Comparison of ENCODE assay signal across 8 mouse cellular contexts in the genomic region with DNA sequence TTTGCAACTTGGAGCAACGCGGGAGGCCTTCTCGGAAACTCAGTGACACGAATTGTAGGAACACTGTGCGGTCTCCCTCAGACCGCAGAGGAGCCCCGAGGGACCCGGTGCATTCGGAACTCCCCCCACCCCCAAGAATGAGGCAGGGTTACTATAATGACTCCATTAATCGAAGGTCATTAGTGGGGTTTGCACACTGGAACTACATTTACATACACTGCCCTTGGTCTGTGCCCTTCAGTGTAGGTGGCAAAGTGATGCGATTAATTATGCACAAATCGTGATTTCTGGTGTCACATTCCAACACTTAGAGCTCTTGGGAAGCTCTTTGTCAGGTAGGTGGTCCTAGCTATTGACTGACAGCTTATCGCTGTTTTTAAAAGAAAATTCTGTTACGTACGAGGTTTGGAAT. TPM values are rescaled to one million over a fixed set of nuclear protein-coding genes. Genes with fewer than 3 reads are reported as not detected.
A peak's percentile ranks its signal among the peaks of the same experiment; 100 is the strongest.
DNase-seq lines count a peak whose midpoint lies in the region; ATAC-seq and TF ChIP-seq lines count a peak whose summit lies in the region.

No protein-coding gene starts in this region.

- no peak for ATAC-seq in lung, postnatal 0 days
- ATAC-seq in embryonic facial prominence, embryonic 12.5 days (ENCODE audit: insufficient number of reproducible peaks, insufficient read depth, low FRiP score, low TSS enrichment) = no peak
- no peak for ATAC-seq in intestine, embryonic 16.5 days
- no peak for ATAC-seq in midbrain, embryonic 11.5 days (ENCODE audit: low FRiP score)
- ATAC-seq in inflammation-experienced regulatory T-cells, adult 6 months = no peak

- 6% methylated on average over 15 of the region's 15 CpGs for WGBS in lung, postnatal 0 days
- WGBS in embryonic facial prominence, embryonic 12.5 days = under 1% methylated on average over 15 of the region's 15 CpGs
- 3% methylated on average over 15 of the region's 15 CpGs for WGBS in intestine, embryonic 16.5 days
- under 1% methylated on average over 15 of the region's 15 CpGs for WGBS in midbrain, embryonic 11.5 days

- peak overlapping the region; percentile 92 for H3K4me2 ChIP-seq in lung, postnatal 0 days (replicated peaks; ENCODE audit: low read depth, low read length)
- H3K4me2 ChIP-seq in embryonic facial prominence, embryonic 12.5 days (replicated peaks) = peak overlapping the region; percentile 87
- peak overlapping the region; percentile 94 for H3K4me2 ChIP-seq in intestine, embryonic 16.5 days (ENCODE audit: low read depth, low read length)
- peak overlapping the region; percentile 93 for H3K4me2 ChIP-seq in midbrain, embryonic 11.5 days

- no peaks in the 10 kb centered on the region for H3K27me3 ChIP-seq in lung, postnatal 0 days (replicated peaks; ENCODE audit: insufficient read depth, low read length)
- no peaks in the 10 kb centered on the region for H3K27me3 ChIP-seq in embryonic facial prominence, embryonic 12.5 days
- no peaks in the 10 kb centered on the region for H3K27me3 ChIP-seq in intestine, embryonic 16.5 days (replicated peaks; ENCODE audit: control insufficient read depth, insufficient read depth, low read length)
- no peaks in the 10 kb centered on the region for H3K27me3 ChIP-seq in midbrain, embryonic 11.5 days (ENCODE audit: control insufficient read depth, insufficient read depth, low read length)

- H3K4me1 ChIP-seq in lung, postnatal 0 days (ENCODE audit: insufficient read depth, low read depth, low read length) = peaks cover 28% of the 10 kb centered on the region; the same call in 1 of the 2 replicates
- H3K4me1 ChIP-seq in embryonic facial prominence, embryonic 12.5 days = peaks cover 36% of the 10 kb centered on the region
- H3K4me1 ChIP-seq in intestine, embryonic 16.5 days (ENCODE audit: control insufficient read depth, insufficient read depth, low read length) = peaks cover 37% of the 10 kb centered on the region
- H3K4me1 ChIP-seq in midbrain, embryonic 11.5 days (ENCODE audit: control insufficient read depth, insufficient read depth, low read length) = peaks cover 38% of the 10 kb centered on the region

- no peak for TF ChIP-seq CTCF in lung, postnatal 0 days (IDR thresholded peaks at IDR 0.05)

- H3K9ac ChIP-seq in lung, postnatal 0 days (replicated peaks; ENCODE audit: low read depth) = peak overlapping the region; percentile 66
- peak overlapping the region; percentile 48 for H3K9ac ChIP-seq in embryonic facial prominence, embryonic 12.5 days
- H3K9ac ChIP-seq in intestine, embryonic 16.5 days (ENCODE audit: low read depth, low read length) = peak overlapping the region; percentile 81
- peak overlapping the region; percentile 67 for H3K9ac ChIP-seq in midbrain, embryonic 11.5 days (ENCODE audit: low read length)

- no peaks in the 10 kb centered on the region for H3K36me3 ChIP-seq in lung, postnatal 0 days (ENCODE audit: insufficient read depth, low read length)
- H3K36me3 ChIP-seq in embryonic facial prominence, embryonic 12.5 days = no peaks in the 10 kb centered on the region
- H3K36me3 ChIP-seq in intestine, embryonic 16.5 days (ENCODE audit: control insufficient read depth, insufficient read depth, low read length) = no peaks in the 10 kb centered on the region
- no peaks in the 10 kb centered on the region for H3K36me3 ChIP-seq in midbrain, embryonic 11.5 days (ENCODE audit: control insufficient read depth, insufficient read depth, low read length)

- peak overlapping the region; percentile 49 for H3K4me3 ChIP-seq in lung, postnatal 0 days (ENCODE audit: low read depth, low read length)
- peak overlapping the region; percentile 88 for H3K4me3 ChIP-seq in embryonic facial prominence, embryonic 12.5 days
- H3K4me3 ChIP-seq in intestine, embryonic 16.5 days (ENCODE audit: low read length) = peak overlapping the region; percentile 73
- peak overlapping the region; percentile 69 for H3K4me3 ChIP-seq in midbrain, embryonic 11.5 days (ENCODE audit: low read depth, low read length)

- no peak for TF ChIP-seq EP300 in lung, postnatal 0 days (IDR thresholded peaks at IDR 0.05)

- peak overlapping the region; percentile 94 for H3K27ac ChIP-seq in lung, postnatal 0 days (ENCODE audit: low read length)
- peak overlapping the region; percentile 99 for H3K27ac ChIP-seq in embryonic facial prominence, embryonic 12.5 days
- peak overlapping the region; percentile 99 for H3K27ac ChIP-seq in intestine, embryonic 16.5 days (ENCODE audit: low read length)
- peak overlapping the region; percentile 86 for H3K27ac ChIP-seq in midbrain, embryonic 11.5 days (ENCODE audit: low read depth, low read length)

- H3K9me3 ChIP-seq in lung, postnatal 0 days (ENCODE audit: low read length) = no peaks in the 10 kb centered on the region
- H3K9me3 ChIP-seq in embryonic facial prominence, embryonic 12.5 days = no peaks in the 10 kb centered on the region
- H3K9me3 ChIP-seq in intestine, embryonic 16.5 days (ENCODE audit: control insufficient read depth, low read length) = no peaks in the 10 kb centered on the region
- H3K9me3 ChIP-seq in midbrain, embryonic 11.5 days (ENCODE audit: control insufficient read depth, low read length) = no peaks in the 10 kb centered on the region

- DNase-seq in lung, postnatal 0 days (ENCODE audit: low spot score) = peak; percentile 25
- DNase-seq in lung, adult 18-20 months = no peak
- no peak for DNase-seq in midbrain, embryonic 11.5 days (ENCODE audit: low spot score, missing footprints)
- DNase-seq in ovary, postnatal 10 days (ENCODE audit: low spot score) = no peak
- DNase-seq in urinary bladder, postnatal 14 days (ENCODE audit: low spot score) = no peak

RNA-seq across cellular contexts. Expression of a gene that starts 0.3 kb away (rescaled TPM):
- polyA plus RNA-seq in lung, postnatal 0 days (2015; fragmentation: Nextera tagmentation; extraction: Ambion mirVana) = 444 and 475 TPM in 2 replicates
- 448 and 458 TPM in 2 replicates for polyA plus RNA-seq in embryonic facial prominence, embryonic 12.5 days (2016; fragmentation: Nextera tagmentation; extraction: Ambion mirVana)
- 333 and 353 TPM in 2 replicates for polyA plus RNA-seq in intestine, embryonic 16.5 days (2015; fragmentation: Nextera tagmentation; extraction: Ambion mirVana)
- 359 and 385 TPM in 2 replicates for polyA plus RNA-seq in midbrain, embryonic 11.5 days (2014; fragmentation: Nextera tagmentation; extraction: Ambion mirVana)
- polyA plus RNA-seq in inflammation-experienced regulatory T-cells, adult 6 months (2017; shearing (Covaris generic)) = 1,000 to 10,000 TPM in 1 of 3 experiments, 100 to 1,000 TPM in 2; 414 to 1,496 (median 414) TPM
